Mouse (Mus musculus) cerebellum, adult 11-12 months (tissue): Measurements from ENCODE around the gene Memo1.
A peak's percentile ranks its signal among the peaks of the same experiment; 100 is the strongest.
"Not testable (repeated sequence)": the region's sequence is repeated elsewhere in the genome, so short reads cannot be mapped to it uniquely, and the experiment has no call there.

Experiments
- DNase-seq: peaks from one replicate; pipeline ENCODE4 v3.0.0; 2022

Memo1 gene

DNA sequence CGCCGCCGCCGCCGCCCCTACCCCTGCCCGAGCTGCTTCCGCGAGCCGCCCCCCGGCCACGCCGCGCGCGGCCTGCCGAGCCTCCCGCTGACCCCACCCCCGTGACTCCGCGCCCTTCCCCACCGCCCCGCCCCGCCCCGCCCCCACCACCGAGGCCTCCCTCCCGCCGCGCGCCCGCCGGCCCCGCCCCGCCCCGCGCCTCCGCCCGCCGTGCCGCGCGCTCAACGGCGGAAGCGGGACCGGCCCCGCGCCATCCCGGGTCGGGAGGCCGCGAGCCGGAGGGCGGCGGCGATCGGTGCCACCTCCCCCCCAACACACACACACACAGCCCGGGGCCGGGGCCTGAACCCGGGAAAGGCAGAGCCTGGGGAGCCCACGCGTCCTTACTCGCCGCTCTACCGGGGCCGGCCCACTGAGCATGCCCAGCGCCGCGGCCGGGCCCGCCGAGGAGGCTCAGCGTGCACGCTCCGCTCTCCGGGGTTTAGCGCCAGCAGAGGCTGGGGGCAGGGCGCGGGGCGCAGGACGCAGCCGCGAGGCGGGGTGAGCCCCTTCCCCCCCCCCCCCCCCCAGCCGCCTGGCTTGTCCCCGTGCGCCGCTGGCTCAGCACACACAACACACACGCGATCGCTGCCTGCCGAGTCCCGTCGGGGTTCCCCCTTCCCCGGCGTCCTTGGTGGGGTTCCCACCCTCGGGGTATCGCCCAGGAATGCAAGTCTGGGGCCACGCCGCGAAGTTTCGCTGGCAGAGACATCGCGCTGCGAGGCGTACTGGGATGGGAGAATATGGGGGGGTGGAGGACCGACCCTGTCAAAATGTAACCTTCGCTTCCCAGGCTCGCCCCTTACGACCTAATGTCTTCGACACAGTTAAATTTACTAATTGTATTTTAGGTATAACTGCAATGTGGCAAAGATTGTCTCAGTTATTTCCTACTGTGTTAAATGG is at the start of gene Memo1:
Gene Memo1 (minus strand): TSS at position 496 of the 945 bp plus-strand sequence.
- DNase-seq = peak; percentile 75

DNA sequence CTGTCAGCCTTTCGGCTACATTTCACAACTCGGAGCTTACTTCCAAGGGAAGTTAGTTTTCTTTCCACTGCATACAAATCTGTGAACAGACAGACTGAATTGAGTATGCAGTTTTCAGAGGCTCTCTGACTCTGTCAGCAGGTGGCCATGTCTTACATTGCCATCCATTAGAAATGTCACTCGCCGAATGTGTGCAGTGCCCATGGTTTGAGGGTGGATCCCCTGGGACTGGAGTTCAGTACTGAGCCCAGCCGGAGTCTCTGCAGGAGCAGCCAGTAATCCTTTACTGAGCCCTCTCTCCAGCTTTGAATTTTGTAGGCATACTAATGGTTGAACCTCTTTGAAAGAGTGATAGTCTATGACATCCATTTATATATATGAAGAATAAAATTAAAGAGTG is 45.8 kb upstream of the Memo1 start:
- no peak for DNase-seq

DNA sequence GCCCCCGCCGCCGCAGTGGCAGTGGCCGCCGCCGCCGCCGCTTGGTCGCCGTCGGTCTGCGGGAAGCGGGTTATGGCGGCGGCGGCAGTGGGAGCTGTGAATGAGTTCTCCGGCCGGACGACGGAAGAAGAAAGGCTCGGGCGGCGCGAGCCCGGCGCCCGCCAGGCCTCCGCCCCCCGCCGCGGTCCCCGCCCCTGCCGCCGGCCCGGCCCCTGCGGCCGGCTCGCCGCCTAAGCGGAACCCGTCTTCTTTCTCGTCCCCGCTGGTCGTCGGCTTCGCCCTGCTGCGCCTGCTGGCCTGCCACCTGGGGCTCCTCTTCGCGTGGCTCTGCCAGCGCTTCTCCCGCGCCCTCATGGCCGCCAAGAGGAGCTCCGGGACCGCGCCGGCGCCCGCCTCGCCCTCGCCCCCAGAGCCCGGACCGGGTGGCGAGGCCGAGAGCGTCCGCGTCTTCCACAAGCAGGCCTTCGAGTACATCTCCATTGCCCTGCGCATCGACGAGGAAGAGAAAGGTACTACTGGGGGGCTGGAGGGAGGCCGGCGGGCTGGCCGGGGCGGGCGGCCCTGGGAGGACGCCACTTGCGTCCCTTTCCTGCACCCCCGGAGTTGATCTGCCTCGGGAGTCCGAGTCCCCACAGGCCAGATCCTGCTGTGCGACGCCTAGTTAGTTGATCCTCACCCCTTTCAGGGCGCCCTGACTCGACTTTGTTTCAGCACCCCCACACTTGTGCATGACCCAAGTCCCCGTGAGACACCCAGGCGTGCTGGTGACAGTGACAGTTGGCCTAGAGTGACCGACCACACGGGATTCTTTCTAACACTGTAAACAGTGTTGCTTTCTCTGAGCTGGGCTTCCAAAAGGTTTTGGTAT is 43.9 kb upstream of the Memo1 start, which contains the start of gene Spast:
Gene Spast (plus strand): TSS at position 51 of the 868 bp plus-strand sequence.
- peak; percentile 78 for DNase-seq

DNA sequence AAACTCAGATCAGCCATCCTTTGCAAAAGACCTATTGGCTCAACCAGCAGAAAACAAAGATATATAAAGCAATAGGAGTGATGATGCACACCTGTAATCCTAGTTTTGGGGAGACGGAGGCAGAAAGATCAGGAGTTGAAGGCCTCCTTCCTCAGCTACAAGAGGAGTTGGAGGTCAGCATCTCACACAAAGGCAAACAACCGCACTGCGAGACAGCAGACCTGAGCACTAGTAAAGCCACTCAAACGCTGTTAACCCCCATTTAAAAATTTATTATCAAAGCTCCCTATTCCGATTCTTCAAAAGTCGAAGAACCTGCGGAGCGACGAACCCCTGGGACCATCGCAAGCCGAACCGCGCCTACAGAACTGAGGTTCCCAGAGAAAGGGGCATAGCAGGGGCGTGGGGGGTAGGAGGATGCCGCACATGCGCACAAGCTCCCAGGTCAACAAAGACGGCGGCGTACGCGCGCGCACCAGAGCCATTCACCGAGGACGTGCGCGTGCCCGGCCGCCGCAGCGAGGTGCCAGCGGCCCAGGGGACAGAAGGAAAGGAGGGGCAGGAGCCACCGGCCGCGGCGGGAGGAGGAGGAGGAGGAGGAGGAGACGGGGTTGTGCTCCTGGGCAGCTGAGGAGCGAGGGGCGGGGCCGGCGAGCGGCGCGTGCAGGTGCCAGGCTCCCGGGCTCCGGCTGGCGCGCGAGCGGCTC is 43.1 kb upstream of the Memo1 start:
- DNase-seq = peak; percentile 97

- no peak for DNase-seq
These were observed 35.8 kb upstream of the Memo1 start for GRCm38 (mm10) chr17:74331049-74331676.

GRCm38 (mm10) chr17:74328146-74328545 is 32.8 kb upstream of the Memo1 start:
- DNase-seq = not testable (repeated sequence)

- not testable (repeated sequence) for DNase-seq
These were observed 31.9 kb upstream of the Memo1 start for GRCm38 (mm10) chr17:74327195-74327594.

DNA sequence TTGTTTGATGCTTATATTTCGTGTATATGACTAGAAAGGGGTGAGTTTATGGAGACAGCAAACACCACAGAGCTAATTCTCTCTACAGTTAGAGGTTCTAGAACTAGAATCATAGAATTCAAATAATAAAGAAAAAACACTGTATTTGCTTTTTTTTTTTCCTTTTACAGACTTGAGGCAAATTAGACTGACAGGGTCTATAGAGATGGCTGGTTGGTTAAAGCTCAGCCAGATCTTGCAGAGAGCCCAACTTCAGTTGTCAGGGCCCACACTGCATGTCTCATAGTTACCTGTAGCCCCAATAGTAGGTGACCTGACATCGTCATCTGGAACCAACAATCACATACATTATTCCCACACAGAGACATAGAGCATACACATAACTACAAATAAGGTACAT is 28.5 kb upstream of the Memo1 start, which contains the start of gene Dpy30:
Gene Dpy30 (minus strand): TSS at position 101 of the 400 bp plus-strand sequence.
- DNase-seq = no peak

- DNase-seq = no peak
These were observed 27.2 kb upstream of the Memo1 start for GRCm38 (mm10) chr17:74322400-74323054.

GRCm38 (mm10) chr17:74318721-74319120 is 23.4 kb upstream of the Memo1 start:
- DNase-seq = no peak

GRCm38 (mm10) chr17:74316309-74316863 is 21.1 kb upstream of the Memo1 start:
- peak; percentile 90 for DNase-seq

DNA sequence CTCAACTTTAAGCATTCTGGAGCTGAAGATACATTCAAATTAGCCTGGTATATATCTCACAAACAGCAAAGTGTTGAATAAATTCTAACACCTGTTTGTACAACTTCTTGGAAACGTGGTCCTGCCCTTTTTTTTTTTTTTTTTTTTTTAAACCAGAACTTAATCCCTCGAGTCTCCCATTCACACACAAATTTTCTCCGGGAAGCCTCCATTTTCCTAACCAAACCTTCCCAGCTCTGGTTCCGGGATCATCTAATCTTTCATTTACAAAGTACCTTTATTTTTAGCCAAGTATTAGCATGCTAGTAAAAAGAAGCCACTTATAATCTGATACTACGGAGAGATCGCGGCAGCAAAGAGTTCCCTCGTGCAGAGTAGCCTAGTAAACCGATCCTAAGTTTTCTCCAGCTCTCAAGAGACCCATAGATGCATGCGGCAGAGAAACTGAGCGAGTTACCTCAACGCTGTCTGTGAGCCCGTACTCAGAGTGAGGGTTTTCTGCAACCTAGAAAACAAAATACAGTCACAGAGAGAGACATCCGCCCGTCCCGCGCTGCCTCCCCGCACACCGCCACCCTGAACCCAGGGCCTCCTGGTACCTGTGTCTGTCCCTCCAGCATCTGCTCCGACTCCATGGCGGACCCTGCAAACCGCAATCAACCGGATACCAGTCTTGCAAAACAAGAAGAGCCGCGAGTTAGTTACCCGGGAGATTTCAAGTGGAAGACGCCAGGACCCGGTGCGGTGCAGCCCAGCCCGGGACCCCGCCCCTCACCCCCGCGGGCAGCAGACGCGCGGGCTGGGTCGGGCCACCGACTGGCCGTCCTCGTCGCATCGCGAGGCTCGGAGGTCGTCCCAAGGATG is 20.4 kb upstream of the Memo1 start:
- no peak for DNase-seq

- no peak for DNase-seq
These were observed 10.7 kb upstream of the Memo1 start for GRCm38 (mm10) chr17:74306021-74306420.

GRCm38 (mm10) chr17:74305616-74306015 is 10.3 kb upstream of the Memo1 start:
- DNase-seq = no peak

DNA sequence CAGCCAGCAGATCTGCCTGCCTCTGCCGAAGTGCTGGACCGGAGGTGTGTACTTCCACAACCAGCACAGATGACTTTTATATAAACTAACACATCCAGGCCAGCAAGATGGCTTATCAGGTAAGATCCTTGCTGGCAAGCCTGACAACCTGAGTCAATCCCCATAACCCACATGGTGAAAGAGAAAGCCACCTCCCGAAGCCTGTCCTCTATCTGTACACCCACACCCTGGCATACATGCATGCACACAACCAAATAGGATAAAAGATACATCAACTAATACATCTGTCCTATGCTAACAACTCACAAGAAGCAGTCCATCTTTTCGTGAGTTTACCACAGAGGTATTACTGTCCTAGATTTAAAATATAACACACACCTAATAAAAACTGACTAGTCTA is 8.7 kb upstream of the Memo1 start:
- no peak for DNase-seq

- no peak for DNase-seq
These were observed 4.8 kb upstream of the Memo1 start for GRCm38 (mm10) chr17:74300089-74300488.

- not testable (repeated sequence) for DNase-seq
These were observed 1.7 kb upstream of the Memo1 start for GRCm38 (mm10) chr17:74296991-74297390.

GRCm38 (mm10) chr17:74296076-74296823 is 929 bp upstream of the Memo1 start:
- DNase-seq = no peak

GRCm38 (mm10) chr17:74294426-74295025 is 795 bp downstream of the Memo1 start:
- peak; percentile 80 for DNase-seq
